Mouse (Mus musculus) layer of hippocampus, postnatal 25 days (tissue): Measurements from ENCODE around the gene Sirt7. TPM values are rescaled to one million over a fixed set of nuclear protein-coding genes. Genes with fewer than 3 reads are reported as not detected.

Source experiments
- DNase-seq, 2 experiments: peaks; one replicate each; pipeline ENCODE4 v3.0.0; 2022; ENCODE audit warnings: mixed read lengths in 2 of 2, low spot score in 1 of 2; ENCODE audit errors: extremely low spot score in 1 of 2
- total RNA-seq, 2 experiments: library from RNA; stranded (reverse); gene quantifications; 2 replicates each; pipeline ENCODE4 v1.2.3; 2021

Sirt7 gene
- total RNA-seq, 2 experiments from 2014 or later, result 36.1 to 42.4 TPM

DNA sequence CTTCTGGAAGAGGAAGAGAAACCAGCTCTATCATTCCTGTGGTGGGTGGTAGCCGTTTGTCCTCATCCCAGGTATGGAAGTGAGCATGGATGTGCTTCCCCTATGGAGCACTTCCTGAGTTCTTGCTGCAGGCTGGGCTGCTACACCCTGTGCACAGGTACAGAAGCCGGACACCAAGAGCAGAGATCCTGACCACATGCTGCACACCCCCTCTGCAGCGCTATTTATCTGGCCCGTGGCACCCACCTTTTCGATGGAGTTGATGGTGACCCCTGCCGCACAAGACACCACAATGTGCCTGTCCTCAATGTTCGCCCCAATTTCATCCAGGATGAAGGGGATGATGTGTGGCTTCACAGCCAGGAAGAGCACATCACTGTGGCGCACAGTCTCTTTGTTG lies 16.8 kb upstream of the Sirt7 start:
- DNase-seq, result no peak

DNA sequence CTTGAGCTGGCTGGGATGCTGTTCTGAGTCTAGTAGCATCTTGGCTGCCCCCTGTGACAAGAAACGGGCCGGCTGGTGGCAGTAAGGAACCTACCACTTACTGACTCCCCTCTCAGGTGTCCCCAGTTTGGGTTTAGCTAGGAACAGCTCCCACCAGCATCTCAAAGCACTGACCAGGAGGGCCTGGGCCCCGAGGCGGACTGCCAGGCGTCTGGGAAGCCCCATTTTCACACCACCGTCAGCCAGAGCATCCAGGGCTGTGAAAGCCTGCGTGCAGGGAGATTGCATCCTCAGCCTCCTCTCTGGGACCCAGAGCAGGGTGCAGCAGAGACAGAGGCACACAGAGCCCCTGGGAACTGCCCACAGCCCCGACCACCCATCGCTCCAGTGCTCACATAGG lies 16.2 kb upstream of the Sirt7 start:
- no peak for DNase-seq

DNA sequence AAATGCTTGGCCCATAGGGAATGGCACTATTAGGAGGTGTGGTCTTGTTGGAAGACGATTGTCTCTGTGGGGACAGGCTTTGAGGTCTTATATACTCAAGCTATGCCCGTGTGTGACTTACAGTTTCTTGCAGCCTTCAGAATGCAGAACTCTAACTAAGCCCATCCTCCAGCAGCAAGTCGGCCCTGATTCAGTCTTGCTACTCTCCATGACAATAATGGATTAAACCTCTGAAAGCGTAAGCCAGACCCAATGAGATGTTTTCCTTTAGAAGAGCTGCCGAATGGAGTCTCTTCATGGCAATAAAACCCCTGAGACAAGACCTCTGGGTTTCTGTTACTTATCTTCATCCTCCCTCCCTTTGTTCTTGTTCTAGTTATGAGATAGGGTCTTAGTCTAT lies 9.8 kb upstream of the Sirt7 start:
- DNase-seq, result no peak

GRCm38 (mm10) chr11:120633520-120634343 lies 8.7 kb upstream of the Sirt7 start, which contains the start of gene Mafg:
Gene Mafg, minus strand, starts transcription at chr11:120633600.
- peak; percentile 74 to 80 for DNase-seq

GRCm38 (mm10) chr11:120632559-120633519 lies 7.8 kb upstream of the Sirt7 start:
- DNase-seq, result peak; percentile 42 to 51

DNA sequence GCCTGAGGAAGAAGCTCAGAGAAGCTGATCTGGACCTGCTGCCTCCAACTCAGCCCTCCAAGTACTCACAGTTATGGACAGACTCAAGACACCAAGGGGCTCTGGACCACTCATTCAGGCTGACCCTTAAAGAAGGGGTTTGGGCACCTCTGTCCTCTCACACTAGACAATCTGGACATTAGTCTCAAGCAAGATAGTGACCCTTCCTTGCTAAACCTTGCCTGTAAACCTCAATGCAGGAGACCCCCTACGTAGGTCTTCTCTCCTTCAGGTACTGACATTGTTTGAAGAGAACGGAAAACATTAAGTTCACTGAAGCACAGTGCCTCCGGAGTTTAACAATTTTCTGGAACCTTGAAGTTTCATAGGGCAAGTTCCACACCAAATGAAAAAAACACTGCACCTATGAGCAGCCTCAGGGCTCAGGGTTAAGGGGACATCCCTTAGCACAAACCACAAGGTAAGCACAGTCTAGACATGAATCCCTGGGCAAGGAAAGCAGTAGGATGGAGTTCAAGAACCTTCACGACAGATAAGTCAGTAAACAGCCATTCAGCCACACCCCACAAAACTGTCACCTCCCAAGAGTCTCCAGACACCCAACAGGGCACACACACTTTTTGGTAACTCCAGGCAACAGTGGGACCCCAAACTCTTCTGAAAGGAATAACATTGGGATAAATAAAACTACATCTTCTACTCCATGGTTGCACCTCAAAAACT lies 6.8 kb upstream of the Sirt7 start:
- DNase-seq, result no peak

- no peak for DNase-seq
Observed at GRCm38 (mm10) chr11:120630881-120631725, 6.1 kb upstream of the Sirt7 start.

DNA sequence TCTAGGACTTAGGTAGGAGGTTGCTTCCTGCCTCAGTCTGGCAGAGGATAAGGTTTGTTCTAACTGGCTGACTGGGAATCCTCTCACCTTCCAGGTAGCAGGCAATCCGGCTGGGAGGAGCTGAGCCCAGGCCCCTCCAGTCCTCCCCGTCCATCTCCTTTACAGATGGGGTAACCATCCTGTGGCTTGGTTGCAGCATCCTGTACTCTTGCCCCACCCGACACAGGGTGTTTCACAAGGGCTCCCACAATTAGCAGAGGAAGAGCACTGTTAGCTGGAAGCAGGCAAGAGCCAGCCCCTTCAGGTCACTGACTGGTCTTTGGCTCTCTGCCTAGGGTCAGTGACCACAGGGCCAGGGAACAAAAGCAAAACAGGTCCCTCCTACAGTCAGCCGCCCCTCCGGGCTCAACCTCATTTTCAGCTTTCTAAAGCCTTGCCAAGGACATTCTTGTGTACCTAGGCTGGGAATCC lies 5.4 kb upstream of the Sirt7 start:
- DNase-seq, result no peak

DNA sequence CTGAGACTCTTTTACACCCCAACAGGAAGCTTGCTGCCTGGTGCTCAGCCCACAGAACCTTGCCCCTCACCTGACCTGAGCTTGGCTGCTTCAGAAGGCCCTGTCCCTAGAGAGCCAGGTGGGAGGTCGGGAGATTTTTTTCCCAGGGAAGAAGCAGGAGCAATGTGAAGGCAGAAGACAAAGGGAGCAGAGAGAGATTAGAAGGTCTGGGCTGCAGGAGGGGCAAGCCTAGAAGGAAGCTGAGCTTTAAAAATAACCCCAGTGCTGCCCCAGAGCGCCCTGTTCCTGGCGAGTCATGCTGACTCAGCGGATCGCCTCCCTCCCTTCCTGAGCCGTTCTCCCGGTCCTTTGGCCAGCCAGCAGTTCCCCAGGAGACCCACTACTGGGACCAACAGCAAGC lies 4.9 kb upstream of the Sirt7 start:
- DNase-seq, result no peak

GRCm38 (mm10) chr11:120629341-120629730 lies 4.3 kb upstream of the Sirt7 start:
- DNase-seq, result no peak

GRCm38 (mm10) chr11:120628601-120629340 lies 3.7 kb upstream of the Sirt7 start:
- no peak for DNase-seq

DNA sequence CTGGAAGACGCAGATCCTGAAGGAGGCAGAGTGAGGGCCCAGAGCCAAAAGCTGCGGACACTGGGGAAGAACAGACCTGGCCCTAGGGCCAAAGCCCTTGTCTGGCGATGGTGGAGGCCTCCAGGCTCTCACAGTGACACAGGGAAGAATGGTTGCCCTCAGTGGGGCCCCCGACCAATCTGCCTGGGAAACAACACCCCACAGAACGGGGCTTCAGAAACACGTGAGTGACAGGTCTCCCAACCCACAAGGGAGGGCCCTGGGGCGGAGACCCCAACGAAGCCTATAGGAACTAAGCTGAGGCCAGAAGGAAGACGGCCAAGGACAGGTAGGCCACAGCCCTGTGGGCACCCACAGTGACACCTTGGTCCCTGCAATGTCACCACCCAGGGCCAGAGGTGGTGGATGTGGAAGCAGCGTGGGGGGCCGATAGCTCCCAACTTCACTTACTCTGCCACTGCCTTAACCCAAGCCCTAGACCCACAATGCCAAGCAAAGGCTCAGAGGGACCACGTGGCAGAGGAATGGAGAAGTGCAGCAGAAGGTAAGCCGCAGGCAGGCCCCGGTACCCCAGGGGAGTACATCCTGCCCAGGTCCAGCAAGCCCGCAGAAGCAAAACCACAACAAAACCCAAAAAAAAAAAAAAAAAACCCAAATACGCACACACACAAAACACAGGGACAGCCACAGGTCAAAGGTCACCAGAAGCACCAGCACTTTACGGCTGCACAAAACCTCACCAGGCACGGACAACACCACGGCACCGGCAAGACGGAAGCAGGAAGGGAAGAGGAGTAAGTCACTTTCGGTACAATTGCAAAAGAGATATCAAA lies 2.6 kb upstream of the Sirt7 start:
- no peak for DNase-seq

DNA sequence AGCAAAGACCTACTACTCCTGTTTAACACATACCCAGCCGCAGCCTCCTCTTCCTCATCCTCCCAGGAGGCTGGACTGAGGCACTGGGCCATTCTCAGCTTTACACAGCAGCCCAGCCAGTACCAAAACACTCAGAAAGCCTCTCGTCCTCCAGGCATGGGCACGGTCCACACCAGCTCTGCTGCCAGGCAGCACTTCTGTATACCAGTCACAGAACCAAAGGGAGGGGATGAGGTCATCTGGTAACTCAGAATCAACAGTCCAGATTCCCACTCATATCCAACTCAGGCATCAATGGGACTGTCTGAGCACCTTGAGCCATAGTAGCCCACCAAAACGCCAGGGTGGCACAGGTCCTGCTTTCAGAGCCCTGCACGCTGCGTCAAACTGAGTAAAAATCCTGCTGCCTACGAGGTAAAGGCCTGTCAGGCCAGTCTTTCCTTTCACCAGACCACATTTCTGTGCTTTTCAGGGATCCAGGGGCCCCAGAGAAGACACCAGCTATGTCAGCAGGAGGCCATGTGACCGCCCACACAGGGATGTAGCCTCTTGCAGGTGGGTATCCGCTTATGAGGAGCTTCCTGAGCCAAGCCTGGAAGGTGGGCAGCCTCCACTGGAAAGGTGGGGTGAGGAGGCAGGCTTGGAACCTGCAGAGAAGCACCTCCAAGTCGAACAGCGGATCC lies 1.9 kb upstream of the Sirt7 start:
- DNase-seq, result no peak

DNA sequence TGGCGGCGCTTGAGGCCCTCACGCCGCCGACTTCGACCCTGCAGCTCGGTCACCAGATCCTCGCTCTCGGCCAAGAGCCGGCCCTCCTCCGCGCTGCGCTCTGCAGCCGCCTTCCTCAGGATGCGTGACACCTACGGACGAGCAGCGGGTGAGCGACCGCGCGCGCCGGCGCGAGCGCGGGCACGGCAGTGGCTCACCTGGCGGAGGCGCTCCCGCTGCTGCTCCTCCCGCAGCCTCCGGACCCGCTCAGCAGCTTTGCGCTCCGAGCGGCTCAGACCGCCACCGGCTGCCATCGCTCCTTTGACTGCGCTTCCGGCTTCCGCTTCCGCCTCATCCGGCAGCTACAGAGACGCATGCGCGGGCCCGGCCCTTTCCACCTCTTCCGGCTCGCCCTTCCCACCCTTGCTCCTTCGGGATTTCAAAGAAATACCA lies 344 bp downstream of the Sirt7 start:
- peak; percentile 70 to 76 for DNase-seq

DNA sequence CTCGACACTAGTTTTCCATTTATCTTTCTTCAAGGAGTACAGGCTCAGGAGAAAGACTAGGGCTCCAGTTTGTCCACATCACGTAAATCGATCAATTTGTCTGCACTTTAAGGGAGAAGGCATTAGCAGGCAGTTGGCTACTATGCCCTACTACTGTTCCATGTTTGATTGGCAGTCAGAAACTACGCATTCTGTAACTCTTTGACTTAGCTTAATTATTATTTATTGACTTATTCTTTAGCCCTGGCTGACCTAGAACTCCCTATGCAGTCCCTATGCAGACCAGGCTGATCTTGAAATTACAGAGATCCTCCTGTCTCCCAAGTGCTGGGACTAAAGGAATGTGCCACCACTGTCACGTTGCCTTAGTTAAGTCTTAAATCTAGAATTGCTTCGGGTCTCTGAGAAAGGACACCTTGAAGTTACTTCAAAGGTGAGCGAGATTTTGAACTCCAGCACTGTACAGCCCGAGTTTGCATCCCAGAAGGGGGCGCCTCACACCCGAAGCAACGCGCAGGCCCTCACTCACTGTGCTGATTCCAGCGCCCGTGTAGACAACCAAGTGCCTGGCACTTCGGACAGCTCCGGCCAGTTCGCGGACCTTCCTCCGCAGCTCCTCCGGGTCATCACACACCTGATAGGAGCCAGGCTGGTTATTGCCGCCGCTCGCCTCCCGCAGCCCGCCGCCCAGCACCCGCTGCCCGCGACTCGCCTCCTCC lies 920 bp downstream of the Sirt7 start:
- peak; percentile 40 to 71 for DNase-seq

DNA sequence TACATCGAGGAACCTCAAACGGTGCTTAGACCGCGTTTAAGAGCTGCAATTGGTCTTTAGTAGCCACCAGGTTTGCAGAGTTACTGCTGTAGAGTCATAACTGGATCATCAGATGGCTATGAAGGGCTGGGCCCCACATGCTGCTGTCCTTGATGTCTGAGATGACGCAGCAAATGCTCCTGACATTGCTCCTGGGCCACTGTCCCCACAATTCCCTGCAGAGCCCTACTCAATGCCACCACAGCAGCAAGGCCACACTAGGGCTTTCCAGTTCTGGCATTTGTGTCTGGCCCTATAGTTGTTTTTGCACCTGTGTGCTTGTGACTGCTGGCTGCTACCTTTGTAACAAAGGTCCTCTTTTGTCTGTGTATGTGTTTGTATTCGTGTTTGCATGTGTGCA lies 2.2 kb downstream of the Sirt7 start:
- DNase-seq, result no peak

GRCm38 (mm10) chr11:120620195-120620594 lies 4.8 kb downstream of the Sirt7 start:
- DNase-seq, result no peak
